Mouse (Mus musculus) adrenal gland, postnatal 25 days (tissue): Measurements from ENCODE around the gene Vps8. TPM values are rescaled to one million over a fixed set of nuclear protein-coding genes. Genes with fewer than 3 reads are reported as not detected.
A peak's percentile ranks its signal among the peaks of the same experiment; 100 is the strongest.

Source experiments
- DNase-seq: peaks from one replicate; pipeline ENCODE4 v3.0.0; 2021; ENCODE audit warnings: mixed read lengths
- total RNA-seq: library from RNA; stranded (reverse); gene quantifications from 2 replicates; pipeline ENCODE4 v1.2.3, GENCODE M21; 2021

The Vps8 gene
- total RNA-seq, 1 experiment from 2014 or later = 24.5 TPM

DNA sequence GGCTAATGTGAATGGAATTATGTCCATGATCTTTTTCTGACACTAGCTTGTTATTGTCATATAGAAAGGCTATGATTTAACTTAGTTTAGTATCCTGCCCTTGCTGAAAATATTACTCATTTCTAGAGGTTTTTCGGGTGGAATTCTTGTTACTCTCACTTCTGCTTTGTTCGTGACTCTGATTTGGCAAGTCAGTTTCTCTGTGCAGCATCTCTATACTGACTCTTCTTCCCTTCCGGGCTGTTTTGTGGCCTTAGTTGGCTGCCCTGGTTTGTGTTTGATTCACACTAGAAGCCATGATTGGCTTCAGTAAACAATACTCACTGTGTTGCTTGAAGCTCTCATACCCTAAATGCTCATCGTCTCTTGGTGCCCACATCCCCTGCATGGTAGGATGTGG, 207.7 kb downstream of the Vps8 start:
- no peak for DNase-seq

DNA sequence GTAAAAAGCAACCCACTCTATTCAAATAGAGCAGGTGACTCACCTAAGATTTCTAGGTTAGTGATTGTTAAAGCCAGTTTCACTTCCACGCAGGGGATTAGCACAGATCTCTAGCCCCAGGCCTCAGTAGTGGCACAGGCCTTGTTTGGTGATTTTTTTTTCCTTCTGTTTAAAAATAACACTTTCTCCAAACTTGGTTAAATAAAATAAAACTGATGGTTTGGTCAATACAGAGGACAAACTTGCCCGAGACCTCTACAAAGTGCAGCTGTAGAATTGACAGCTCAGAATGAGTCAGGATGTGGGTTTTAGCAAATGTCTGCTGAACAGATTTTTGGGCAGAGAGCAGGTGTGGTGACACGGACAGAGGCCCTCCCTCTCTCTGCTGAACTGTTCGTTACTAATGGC, 208.9 kb downstream of the Vps8 start:
- no peak for DNase-seq

DNA sequence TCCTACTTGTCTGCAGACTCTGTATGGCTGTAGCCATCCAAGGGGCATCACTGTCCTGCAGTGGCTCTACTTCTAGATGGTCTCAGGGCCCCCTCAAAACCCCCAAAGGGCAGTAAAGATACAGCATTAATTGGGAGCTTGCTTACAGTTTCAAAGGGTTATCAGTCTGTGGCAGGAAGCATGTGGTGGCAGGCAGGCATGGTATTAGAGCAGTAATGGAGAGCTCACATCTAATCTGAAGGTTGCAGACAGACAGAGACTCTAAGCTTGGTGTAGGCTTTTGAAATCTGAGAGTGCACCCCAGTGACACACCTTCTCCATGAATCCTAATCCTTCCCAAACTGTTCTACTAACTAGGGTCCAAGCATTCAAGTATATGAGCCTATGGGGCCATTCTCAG, 211.5 kb downstream of the Vps8 start:
- DNase-seq = no peak

GRCm38 (mm10) chr16:21636156-21636853, 213.4 kb downstream of the Vps8 start:
- no peak for DNase-seq

- no peak for DNase-seq
Observed at GRCm38 (mm10) chr16:21637201-21637819, 214.4 kb downstream of the Vps8 start.

DNA sequence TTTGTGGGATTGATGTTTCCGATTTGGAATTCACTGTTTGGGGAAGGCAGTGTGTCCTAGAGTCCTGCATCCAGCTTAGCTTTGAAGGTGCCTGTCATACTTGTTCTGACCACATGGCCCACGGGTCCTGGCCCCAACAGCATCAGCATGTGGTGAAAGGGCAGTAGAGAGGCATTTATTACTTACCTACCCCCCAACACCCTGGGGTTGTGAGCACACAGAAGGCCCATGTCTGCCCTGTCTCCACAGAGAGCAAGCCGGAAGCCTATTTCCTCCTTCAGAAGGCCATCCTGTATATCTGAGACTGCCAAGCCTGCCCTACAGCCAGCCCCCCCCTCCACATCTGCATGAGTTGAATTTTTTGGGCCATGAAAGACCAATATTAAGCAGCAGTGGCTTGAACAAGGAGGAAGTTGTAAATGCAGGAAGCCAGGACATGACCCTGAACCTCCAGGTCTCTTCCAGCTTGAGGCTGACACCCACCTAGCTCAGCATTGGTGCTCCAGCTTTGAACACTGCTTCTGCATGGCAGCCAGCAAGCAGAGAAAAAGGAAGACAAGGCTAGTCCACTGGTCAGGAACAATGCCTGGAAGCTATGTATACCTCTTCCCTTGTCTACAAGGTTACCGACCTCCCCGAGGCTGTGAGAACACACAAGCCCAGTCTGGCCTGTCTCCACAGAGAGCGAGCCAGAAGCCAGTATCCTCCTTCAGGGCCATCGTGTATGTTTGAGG, 218.0 kb downstream of the Vps8 start:
- no peak for DNase-seq

DNA sequence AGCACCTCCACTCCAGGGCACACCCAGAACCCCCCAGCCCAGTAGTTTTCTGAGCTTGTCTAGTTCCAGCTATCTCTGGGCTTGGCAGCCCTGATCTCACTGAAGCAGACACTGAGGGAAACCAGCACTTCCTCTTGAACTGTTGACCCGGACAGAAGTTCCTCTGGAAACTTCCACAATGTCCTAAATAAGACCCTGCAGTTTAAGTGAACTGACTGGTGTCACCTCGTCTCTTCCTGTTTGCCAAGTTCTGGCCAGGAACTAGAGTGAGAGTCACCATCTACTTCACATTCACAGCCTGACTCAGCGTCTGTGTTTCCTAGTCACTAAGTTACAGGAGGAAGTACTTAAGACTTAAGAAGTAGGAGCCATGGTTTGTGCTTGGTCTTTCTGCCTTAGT, 219.0 kb downstream of the Vps8 start:
- DNase-seq = no peak

GRCm38 (mm10) chr16:21642906-21643305, 220.0 kb downstream of the Vps8 start:
- DNase-seq = no peak

DNA sequence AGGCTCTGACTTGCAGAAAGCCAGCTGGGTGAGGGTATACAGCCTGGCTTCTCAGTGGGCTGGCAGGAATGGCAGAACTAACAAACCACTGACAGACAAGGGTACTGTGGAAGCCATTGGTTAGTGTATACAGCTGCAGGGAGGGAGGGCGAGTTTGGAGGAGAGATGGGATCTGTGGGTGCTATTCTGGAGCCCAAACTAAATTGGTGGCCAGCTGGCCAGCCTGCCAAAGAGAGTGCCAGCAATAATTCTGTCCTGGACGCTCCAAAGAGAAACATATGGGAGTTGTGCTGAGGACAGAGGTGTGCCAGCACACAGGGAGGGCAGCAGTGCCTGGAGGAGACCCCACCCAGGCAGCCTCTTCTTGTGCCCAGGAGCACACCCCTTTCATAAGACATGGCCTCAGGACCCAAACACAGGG, 220.7 kb downstream of the Vps8 start:
- no peak for DNase-seq

DNA sequence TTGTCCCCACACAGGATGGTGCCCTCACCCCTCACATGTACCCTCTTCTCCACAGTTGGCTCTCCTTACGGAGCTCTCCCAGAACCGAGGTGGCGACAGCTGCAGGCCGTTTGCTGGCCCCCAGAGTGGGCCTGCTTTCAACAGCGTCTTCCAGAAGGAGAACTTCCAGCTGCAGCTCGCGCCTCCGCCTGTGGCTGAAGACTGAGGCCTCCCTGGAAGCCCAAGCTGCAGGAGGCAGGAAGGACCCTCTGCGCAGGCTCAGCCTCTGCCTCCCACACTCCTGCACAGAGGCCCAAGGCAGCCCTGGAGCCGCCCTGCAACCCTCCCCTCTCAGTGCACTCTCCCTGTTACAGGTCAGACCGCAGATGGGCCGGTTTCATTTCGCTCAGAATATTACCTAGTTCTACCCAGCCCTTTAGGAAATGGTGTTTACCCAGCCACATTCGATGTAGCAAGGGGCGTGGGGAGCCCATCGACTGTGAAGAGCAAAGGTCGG, 221.2 kb downstream of the Vps8 start:
- DNase-seq = peak; percentile 21

DNA sequence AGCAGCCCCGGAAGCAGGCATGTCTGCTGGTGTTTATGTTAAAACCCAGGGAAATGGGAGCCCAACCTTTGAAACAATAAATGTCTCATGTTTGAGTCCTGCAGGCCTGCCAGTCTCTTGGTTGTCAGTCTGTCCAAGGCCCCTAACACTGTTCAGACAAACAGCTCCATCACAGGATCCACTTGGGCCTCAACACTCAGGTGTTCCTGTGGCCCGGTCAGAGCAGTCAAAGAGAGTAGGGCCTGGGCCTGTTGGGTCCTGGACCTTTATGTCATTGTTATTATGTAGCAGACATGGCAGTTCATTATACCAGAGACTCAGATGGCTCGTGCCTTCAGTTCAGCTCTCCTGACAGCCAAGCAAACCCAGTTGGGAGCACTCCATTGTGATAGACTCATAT, 221.7 kb downstream of the Vps8 start:
- DNase-seq = no peak

DNA sequence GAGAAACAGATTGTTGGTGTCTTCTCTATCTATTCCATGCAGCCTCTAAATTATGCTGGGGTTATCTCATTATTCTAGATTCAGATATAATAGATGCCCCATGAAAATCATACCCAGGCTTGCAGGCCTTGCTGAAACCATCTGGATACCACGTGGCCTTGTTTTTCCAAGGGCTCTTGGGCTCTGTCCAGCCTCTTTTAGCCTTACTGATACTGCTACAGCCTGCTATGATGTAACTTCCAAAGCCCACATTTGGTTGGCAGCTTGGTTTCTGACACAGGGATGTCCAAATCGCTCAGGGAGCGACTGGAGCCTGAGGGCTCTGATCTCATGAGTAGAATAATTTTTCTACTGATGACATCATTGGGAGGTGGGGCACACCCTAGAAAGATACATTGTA, 223.0 kb downstream of the Vps8 start:
- DNase-seq = no peak

- DNase-seq = no peak
Observed at GRCm38 (mm10) chr16:21646496-21646895, 223.6 kb downstream of the Vps8 start.

- DNase-seq = no peak
Observed at GRCm38 (mm10) chr16:21648800-21649199, 225.9 kb downstream of the Vps8 start.

DNA sequence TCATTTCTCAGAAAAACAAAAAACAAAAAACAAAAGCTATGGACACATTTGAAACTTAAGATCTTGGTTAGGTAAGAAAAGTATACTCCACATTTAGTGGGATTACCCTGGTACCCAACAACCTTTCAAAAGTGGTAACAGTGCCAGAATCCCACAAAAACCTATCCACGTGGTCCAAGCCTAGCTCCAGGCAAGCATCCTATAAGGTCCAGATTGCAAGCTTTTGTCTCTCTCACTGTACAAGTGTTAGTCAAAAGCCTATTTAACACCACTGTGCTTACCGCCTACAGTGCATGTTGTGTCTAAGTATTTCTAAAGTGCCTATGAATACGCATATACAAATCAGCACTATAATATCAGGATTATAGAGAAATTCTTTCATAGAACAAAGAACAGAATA, 227.4 kb downstream of the Vps8 start:
- DNase-seq = no peak

DNA sequence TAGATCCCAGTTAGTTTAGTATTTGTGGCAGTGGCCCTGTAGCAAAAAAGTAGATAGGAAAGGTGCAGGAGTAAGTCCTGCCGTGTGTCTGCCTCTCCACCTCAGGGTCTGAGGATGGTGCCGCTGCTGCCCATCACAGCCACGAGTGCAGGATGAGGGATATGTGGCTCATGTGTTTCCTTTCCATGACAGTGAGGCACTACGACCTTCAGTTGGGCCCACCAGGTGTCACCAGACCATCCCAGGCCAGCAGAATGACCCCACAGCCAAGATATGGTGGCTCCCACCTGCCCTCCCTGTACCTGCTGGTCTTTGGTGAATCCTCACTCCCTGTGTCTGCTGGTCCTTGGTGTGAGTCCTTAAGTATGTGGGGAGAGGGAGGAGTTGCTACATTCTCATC, 228.2 kb downstream of the Vps8 start:
- no peak for DNase-seq

GRCm38 (mm10) chr16:21653151-21653550, 230.2 kb downstream of the Vps8 start:
- no peak for DNase-seq

DNA sequence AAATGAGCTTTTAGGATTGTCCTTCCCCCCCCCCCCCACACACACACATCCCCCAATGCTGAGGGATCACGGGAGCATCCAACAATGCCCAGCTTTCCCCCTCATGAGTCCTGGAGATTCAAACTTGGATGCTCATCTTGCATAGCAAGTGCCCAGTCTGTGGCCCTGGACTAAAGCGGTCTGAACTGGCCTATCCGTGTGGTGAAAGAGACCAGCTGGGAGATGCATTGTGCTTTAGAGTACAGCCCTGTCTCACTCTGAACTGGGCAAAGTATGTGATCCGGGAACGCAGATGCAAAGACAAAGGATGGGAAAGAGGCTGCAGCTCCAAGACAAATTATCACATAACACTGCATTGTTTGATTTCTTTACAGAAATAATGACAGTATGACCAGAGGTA, 231.5 kb downstream of the Vps8 start:
- DNase-seq = no peak

GRCm38 (mm10) chr16:21655291-21655690, 232.4 kb downstream of the Vps8 start:
- DNase-seq = no peak

DNA sequence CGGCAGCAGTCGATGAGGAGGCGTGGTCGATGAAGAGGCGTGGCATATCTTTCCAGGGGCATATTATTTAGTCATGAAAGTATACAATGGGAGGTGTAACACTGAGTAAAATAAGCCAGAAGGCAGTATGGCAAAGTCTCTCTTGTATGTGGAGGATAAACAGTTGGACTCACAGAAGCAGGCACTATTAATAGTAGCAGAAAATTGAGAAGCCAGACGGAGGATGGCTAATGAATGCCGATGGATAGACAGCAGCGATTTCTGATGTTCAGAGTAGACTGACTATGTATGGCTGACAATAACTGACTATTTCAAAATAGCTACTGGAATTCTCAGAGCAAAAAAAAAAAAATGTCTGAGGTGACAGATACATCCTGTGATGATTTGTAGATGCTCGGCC, 233.0 kb downstream of the Vps8 start:
- no peak for DNase-seq

GRCm38 (mm10) chr16:21664633-21665363, 241.9 kb downstream of the Vps8 start:
- no peak for DNase-seq

DNA sequence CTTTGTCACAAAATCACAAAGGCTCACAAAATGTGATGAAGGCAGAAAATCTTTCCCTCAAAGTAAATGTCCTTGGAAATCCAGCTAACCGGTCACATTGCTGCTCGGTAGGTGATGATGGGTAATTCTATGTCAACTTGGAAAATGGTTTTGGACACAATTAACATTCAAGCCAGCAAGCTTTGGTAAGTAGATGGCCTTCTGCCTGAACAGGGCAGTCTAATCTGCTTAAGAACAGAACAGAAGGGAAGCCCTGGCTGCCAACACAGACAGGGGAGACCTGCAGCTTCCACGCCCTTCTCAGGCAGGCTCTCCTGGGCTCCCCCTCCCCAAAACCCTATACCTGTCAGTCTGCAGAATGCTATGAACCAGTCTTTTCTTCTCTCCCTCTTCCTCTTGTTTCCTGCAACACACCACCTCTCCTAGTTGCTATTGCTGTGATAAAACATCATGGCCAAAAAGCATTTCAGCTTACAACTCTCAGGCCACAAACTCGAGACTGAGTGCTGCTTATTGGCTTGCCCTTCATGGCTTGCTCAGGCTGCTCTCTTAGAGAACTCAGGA, 242.6 kb downstream of the Vps8 start:
- DNase-seq = no peak
